Mouse (Mus musculus) liver, embryonic 14.5 days (tissue): ENCODE data around the gene Pgs1.

Experiments used
- CTCF ChIP-seq: IDR thresholded peaks from 2 replicates; pipeline ENCODE4 v1.5.1; 2016; ENCODE audit warnings: antibody characterized with exemption, low read depth, control low read depth
- EP300 ChIP-seq: IDR thresholded peaks from 2 replicates; pipeline ENCODE4 v1.6.1; 2016; ENCODE audit warnings: antibody characterized with exemption, low read depth

GRCm38 (mm10) chr11:117941325-117941834 lies 44.7 kb upstream of the Pgs1 start:
- TF ChIP-seq CTCF: no peak
- TF ChIP-seq EP300: no peak
